Comparison of ENCODE assay signal across 20 mouse cellular contexts in the genomic region with DNA sequence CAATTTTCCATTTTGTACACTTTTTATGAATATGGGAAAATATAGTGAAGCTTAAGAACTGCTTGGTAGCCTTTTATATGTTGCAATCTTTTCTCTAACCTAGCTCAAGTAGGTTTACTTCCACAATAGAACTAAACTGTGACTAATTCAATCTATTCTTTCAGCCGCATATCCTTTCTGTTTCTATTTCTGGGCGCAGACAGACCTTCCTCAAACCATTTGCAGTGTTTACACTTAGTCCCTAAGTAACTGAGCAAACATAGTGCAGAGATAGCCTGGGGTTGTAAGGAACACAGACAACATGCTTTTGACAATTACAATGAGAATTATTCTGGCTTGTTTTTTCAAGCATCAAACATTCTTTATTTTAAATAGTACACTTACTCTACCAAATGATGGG.
DNase-seq lines count a peak whose midpoint lies in the region; ATAC-seq and TF ChIP-seq lines count a peak whose summit lies in the region.
"Had no signal": no experiment of that assay in that cellular context is flagged by ENCODE, and none has a peak within 500 bp of the region (broad histone marks: within the 10 kb centered on the region; RNA-seq: fewer than 3 reads in every experiment).

No protein-coding gene starts in this region.

- H3K9ac ChIP-seq in lung, postnatal 0 days (replicated peaks; ENCODE audit: low read depth), result no peak overlapping the region
- H3K9ac ChIP-seq in stomach, embryonic 16.5 days (ENCODE audit: low read length), result no peak overlapping the region
- H3K9ac ChIP-seq in stomach, postnatal 0 days (ENCODE audit: low read length), result no peak overlapping the region
- no peak overlapping the region for H3K9ac ChIP-seq in midbrain, embryonic 13.5 days (replicated peaks)
- H3K9ac ChIP-seq: embryonic facial prominence, embryonic 12.5 days; forebrain, embryonic 12.5 days; heart, embryonic 13.5 days; hindbrain, embryonic 13.5 days had no signal

- ATAC-seq in lung, postnatal 0 days, result no peak
- peak; percentile 47; the same call in 1 of the 2 replicates for ATAC-seq in stomach, embryonic 16.5 days (ENCODE audit: insufficient read depth, low FRiP score)
- ATAC-seq in stomach, postnatal 0 days (ENCODE audit: low FRiP score, low TSS enrichment), result no peak
- peak; percentile 78 for ATAC-seq in megakaryocyte, adult 5-6 weeks (ENCODE audit: poor library complexity, severe bottlenecking)
- no peak for ATAC-seq in midbrain, embryonic 13.5 days
- ATAC-seq: forebrain, embryonic 16.5 days; hindbrain, postnatal 0 days had no signal

- no peak overlapping the region for H3K4me3 ChIP-seq in lung, postnatal 0 days (ENCODE audit: low read depth, low read length)
- H3K4me3 ChIP-seq in stomach, embryonic 16.5 days (replicated peaks; ENCODE audit: low read length), result no peak overlapping the region
- no peak overlapping the region for H3K4me3 ChIP-seq in stomach, postnatal 0 days (ENCODE audit: low read depth, low read length)
- H3K4me3 ChIP-seq in midbrain, embryonic 13.5 days (replicated peaks), result no peak overlapping the region
- H3K4me3 ChIP-seq: embryonic facial prominence, embryonic 12.5 days; forebrain, embryonic 12.5 days; heart, embryonic 13.5 days; hindbrain, embryonic 13.5 days had no signal

- TF ChIP-seq EP300 in lung, postnatal 0 days (IDR thresholded peaks at IDR 0.05), result no peak
- TF ChIP-seq EP300 in stomach, postnatal 0 days (optimal IDR thresholded peaks at IDR 0.05), result no peak

- H3K36me3 ChIP-seq in lung, postnatal 0 days (ENCODE audit: insufficient read depth, low read length), result no peaks in the 10 kb centered on the region
- H3K36me3 ChIP-seq in stomach, embryonic 16.5 days (ENCODE audit: control insufficient read depth, insufficient read depth, low read length), result no peaks in the 10 kb centered on the region
- H3K36me3 ChIP-seq in stomach, postnatal 0 days (ENCODE audit: control insufficient read depth, insufficient read depth, low read length), result no peaks in the 10 kb centered on the region
- H3K36me3 ChIP-seq in midbrain, embryonic 13.5 days, result no peaks in the 10 kb centered on the region
- H3K36me3 ChIP-seq: embryonic facial prominence, embryonic 12.5 days; forebrain, embryonic 12.5 days; heart, embryonic 13.5 days; hindbrain, embryonic 13.5 days had no signal

- H3K27ac ChIP-seq in lung, postnatal 0 days (ENCODE audit: low read length), result no peak overlapping the region
- no peak overlapping the region for H3K27ac ChIP-seq in stomach, embryonic 16.5 days (ENCODE audit: low read length)
- H3K27ac ChIP-seq in stomach, postnatal 0 days (replicated peaks), result no peak overlapping the region
- no peak overlapping the region for H3K27ac ChIP-seq in midbrain, embryonic 13.5 days
- H3K27ac ChIP-seq: embryonic facial prominence, embryonic 12.5 days; forebrain, embryonic 12.5 days; heart, embryonic 13.5 days; hindbrain, embryonic 13.5 days; hindbrain, postnatal 0 days had no signal

- WGBS in lung, postnatal 0 days, result 22% methylated on average over 2 of the region's 2 CpGs
- WGBS in stomach, embryonic 16.5 days, result 35% methylated on average over 2 of the region's 2 CpGs
- 25% methylated on average over 2 of the region's 2 CpGs for WGBS in stomach, postnatal 0 days
- WGBS in midbrain, embryonic 13.5 days, result 53% methylated on average over 2 of the region's 2 CpGs

- H3K4me2 ChIP-seq in lung, postnatal 0 days (replicated peaks; ENCODE audit: low read depth, low read length), result no peak overlapping the region
- H3K4me2 ChIP-seq in stomach, embryonic 16.5 days (ENCODE audit: low read depth, low read length), result no peak overlapping the region
- H3K4me2 ChIP-seq in stomach, postnatal 0 days (replicated peaks; ENCODE audit: low read depth), result no peak overlapping the region
- no peak overlapping the region for H3K4me2 ChIP-seq in midbrain, embryonic 13.5 days (replicated peaks)
- H3K4me2 ChIP-seq: embryonic facial prominence, embryonic 12.5 days; forebrain, embryonic 12.5 days; heart, embryonic 13.5 days; hindbrain, embryonic 13.5 days had no signal

- TF ChIP-seq CTCF in lung, postnatal 0 days (IDR thresholded peaks at IDR 0.05), result no peak
- TF ChIP-seq CTCF in stomach, postnatal 0 days (IDR thresholded peaks at IDR 0.05; ENCODE audit: low read depth), result no peak

- H3K27me3 ChIP-seq in lung, postnatal 0 days (replicated peaks; ENCODE audit: insufficient read depth, low read length), result no peaks in the 10 kb centered on the region
- no peaks in the 10 kb centered on the region for H3K27me3 ChIP-seq in stomach, embryonic 16.5 days (ENCODE audit: control insufficient read depth, insufficient read depth, low read length)
- no peaks in the 10 kb centered on the region for H3K27me3 ChIP-seq in stomach, postnatal 0 days (ENCODE audit: control insufficient read depth, insufficient read depth, low read length)
- no peaks in the 10 kb centered on the region for H3K27me3 ChIP-seq in midbrain, embryonic 13.5 days
- H3K27me3 ChIP-seq: embryonic facial prominence, embryonic 12.5 days; forebrain, embryonic 12.5 days; heart, embryonic 13.5 days; hindbrain, embryonic 13.5 days had no signal

- H3K4me1 ChIP-seq in lung, postnatal 0 days (ENCODE audit: insufficient read depth, low read depth, low read length), result no peaks in the 10 kb centered on the region
- H3K4me1 ChIP-seq in stomach, embryonic 16.5 days (ENCODE audit: control insufficient read depth, insufficient read depth, low read length), result no peaks in the 10 kb centered on the region
- no peaks in the 10 kb centered on the region for H3K4me1 ChIP-seq in stomach, postnatal 0 days (replicated peaks; ENCODE audit: control insufficient read depth, insufficient read depth)
- no peaks in the 10 kb centered on the region for H3K4me1 ChIP-seq in midbrain, embryonic 13.5 days (replicated peaks)
- H3K4me1 ChIP-seq: embryonic facial prominence, embryonic 12.5 days; forebrain, embryonic 12.5 days; heart, embryonic 13.5 days; hindbrain, embryonic 13.5 days had no signal

- H3K9me3 ChIP-seq in lung, postnatal 0 days (ENCODE audit: low read length), result no peaks in the 10 kb centered on the region
- no peaks in the 10 kb centered on the region for H3K9me3 ChIP-seq in stomach, embryonic 16.5 days (replicated peaks; ENCODE audit: control insufficient read depth, low read length)
- H3K9me3 ChIP-seq in stomach, postnatal 0 days (ENCODE audit: control insufficient read depth, low read length), result no peaks in the 10 kb centered on the region
- 0 out of 2 replicates have a peak, but pooled peaks cover 2% of the 10 kb centered on the region for H3K9me3 ChIP-seq in midbrain, embryonic 13.5 days
- H3K9me3 ChIP-seq: embryonic facial prominence, embryonic 12.5 days; forebrain, embryonic 12.5 days; heart, embryonic 13.5 days; hindbrain, embryonic 13.5 days had no signal

- peak; percentile 18 for DNase-seq in lung, postnatal 0 days (ENCODE audit: low spot score)
- no peak for DNase-seq in lung, postnatal 10 days
- DNase-seq in stomach, postnatal 0 days (ENCODE audit: low spot score), result no peak
- no peak for DNase-seq in natural killer cell, adult 2 months (ENCODE audit: low spot score in 2 of 2)
- DNase-seq: adrenal gland, adult 8-10 months; adrenal gland, postnatal 36 days; cerebellum, adult 2 months; cerebellum, postnatal 10 days; embryo, embryonic 11 days; gastrocnemius, postnatal 14 days; heart, adult 11 months had no signal

Comparison
In these comparisons a context has a peak if more than half of its experiments do, and no peak if none do; other contexts are left out.
1. ATAC-seq: peak in stomach, embryonic 16.5 days (single experiment) and megakaryocyte, adult 5-6 weeks (single experiment); none in lung, postnatal 0 days (single experiment), stomach, postnatal 0 days (single experiment) and midbrain, embryonic 13.5 days (single experiment).